Mouse (Mus musculus): ENCODE measurements around the gene Trmt61a.

Gene Trmt61a

DNA sequence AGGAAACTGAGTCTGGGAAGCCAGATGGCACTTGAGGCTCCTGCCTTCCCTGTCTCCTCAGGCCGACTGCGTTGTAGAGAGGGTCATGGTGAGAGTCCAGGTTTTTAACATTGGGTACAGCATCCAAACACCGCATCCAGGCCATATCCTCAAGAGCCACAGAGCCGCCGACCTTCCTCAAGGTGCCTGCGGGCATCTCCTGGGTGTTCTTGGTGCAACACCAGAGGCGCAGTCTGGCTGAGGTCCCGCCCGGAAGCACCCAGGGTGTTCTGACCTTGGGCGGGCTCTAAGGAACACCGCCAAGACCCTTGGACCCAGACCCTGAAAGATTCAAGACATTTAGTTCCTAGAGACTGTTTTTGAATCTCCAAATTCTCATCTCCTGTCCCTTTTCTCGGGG is 5.3 kb upstream of the Trmt61a start:
- no peak for DNase-seq

DNA sequence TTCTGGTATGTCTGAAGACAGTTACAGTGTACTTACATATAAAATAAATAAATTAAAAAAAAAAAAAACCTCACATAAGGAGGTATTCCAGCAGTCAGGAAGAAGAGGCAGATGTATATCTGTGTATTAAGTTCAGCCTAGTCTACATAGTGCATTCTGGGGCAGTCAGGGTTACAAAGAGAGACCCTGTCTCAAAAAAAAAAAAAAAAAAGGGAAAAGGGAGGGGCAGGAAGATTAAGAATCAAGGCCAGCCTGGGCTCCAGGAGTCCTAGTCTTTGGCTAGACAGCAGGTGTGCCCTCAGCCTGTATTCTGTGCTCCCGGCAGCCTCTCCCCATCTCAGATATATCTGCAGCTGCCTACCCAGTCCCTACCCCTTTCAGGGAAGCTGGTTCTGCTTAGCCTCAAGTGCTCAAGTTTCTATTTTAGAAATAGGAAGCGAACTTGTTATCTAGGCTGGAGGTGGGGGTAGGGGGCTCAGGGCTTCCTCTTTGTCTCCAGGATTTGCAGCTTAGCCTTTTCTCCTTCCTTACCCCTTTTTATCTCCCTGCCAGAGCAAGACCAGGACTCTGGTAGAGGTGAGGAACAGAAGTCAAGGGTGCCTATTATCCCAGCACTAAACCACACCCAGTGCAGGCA is 2.9 kb upstream of the Trmt61a start:
- no peak for DNase-seq

DNA sequence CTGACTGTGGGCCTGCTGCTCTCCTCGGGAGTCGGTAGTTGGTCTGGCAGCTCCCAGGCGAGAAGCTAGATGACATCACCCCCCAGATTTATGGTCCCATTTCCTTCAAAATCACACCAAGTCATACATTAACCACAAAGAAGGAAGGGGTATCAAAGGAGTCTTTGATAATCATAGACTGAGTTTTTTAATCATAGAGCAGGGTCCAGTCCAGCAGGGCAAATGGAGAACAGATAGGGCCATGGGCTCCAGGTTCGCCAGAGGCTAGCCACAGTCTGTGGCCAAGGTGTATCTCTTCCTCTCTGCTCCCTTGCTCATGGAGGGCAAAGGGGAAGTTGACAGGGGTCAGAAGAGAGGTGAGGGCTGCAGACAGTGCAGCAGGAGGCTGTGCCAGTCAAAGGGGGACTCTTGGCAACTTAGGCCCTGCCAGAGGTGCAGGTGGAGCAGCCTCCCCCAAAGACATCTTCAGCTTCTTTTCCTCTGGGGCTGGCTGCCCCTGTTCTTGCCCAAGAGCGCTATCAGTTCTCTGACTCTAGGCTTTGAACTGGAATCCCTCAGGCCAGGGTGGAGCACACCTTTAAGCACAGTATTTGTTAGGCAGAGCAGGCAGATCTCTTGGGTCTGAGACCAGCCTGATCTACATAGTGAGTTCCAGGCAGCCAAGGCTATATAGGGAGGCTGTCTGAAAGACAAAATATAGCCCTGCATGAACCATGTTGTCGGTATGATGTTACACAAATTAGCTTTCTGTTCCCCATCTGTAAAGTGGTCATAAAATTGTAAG is 1.9 kb upstream of the Trmt61a start:
- no peak for DNase-seq

DNA sequence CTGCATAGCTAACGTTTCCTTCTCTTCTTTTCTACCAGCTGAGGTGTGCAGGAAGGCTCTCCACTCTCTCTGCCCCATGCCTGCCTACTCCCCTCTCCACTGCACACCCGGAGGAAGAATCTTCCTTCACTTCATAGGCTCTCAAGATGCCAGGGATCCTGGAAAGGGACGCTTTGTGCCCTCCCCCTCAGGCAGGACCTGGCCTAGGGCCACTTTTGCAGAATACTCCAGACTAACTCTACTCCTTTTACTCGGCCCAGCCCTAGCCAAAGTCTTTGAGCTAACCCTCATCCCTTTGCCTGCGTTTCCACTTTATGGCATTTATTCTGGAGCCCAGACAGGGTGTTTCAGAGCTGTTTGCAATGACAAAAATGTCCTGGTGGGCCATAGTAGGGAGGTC is 484 bp upstream of the Trmt61a start:
- no peak for DNase-seq

DNA sequence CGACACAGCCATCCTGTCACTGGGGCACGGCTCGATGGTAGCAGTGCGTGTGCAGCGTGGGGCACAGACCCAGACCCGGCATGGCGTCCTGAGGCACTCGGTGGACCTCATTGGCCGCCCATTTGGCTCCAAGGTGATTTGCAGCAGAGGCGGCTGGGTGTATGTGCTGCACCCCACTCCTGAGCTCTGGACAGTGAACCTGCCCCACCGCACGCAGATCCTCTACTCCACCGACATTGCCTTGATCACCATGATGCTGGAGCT is 697 bp downstream of the Trmt61a start:
- no peak for DNase-seq

DNA sequence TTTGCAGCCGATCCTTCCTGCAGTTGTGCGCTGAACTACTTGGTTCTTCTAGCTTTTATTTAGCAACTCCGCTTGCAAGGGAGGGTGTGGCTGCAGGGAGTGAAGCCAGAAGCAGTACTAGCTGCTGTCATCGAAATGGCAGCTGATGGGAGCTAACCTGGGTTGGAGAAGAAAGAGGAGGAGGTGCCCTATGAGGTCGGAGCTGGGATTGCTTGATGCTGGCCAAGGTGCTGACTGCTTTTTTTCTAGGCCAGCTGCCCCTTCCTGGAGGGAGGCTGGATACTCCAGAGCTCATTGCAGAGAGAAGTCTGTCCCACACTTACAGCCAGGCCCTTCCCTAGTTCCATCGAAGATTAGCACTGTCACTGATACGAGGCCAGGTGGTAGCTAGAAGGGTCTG is 1.1 kb downstream of the Trmt61a start:
- DNase-seq, result no peak

DNA sequence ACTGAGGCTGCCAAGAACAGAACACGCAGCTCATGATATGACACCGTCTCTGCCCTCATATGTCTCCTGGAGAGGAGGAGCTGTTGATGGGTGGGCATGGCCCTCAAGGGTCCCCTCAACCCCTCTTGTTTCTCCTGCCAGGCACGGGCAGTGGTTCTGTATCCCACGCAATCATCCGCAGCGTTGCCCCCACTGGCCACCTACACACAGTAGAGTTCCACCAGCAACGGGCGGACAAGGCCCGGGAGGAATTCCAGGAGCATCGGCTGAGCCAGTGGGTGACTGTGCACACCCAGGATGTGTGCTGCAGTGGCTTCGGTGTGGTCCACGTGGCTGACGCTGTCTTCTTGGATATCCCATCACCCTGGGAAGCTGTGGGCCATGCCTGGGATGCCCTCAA is 2.8 kb downstream of the Trmt61a start:
- no peak for DNase-seq

DNA sequence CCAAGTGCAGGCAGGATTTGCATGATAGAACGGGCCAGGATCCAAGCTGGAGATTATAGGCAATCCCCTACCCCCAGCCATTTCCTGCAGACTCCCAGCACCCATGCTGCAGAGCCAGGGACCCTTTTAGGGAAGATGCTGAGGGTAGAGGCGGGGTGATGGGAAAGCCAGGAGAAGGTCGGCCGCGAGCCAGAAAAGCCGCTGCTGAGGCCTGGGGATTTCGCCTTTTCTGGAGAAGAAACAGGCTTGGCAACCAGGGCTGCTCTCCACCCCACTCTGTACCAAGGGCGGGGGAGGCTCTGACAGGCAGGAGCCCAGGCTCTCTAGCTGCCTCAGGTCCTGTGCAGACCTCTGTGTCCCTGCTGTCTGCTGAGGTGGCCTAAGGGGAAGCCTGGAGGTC is 3.4 kb downstream of the Trmt61a start:
- DNase-seq, result no peak

DNA sequence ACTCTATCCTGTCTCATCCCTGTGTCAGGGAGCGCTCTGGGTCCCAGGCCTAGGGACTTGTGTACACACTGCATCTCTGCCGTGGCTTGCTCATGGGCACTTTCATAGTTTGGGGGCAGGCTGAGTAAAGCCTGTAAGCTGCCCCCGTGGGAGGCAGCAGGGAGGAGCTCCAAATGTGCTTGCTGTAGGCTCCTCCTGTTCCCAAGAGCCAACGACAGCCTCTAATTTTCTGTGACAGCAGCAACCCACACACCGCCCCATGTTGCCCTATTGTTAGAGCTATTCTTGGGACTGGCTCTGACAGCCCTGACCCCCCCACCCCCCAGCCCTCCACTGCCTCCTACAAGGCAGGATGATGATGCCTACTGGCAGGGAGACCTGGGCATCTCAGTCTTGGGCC is 4.1 kb downstream of the Trmt61a start:
- DNase-seq, result no peak

DNA sequence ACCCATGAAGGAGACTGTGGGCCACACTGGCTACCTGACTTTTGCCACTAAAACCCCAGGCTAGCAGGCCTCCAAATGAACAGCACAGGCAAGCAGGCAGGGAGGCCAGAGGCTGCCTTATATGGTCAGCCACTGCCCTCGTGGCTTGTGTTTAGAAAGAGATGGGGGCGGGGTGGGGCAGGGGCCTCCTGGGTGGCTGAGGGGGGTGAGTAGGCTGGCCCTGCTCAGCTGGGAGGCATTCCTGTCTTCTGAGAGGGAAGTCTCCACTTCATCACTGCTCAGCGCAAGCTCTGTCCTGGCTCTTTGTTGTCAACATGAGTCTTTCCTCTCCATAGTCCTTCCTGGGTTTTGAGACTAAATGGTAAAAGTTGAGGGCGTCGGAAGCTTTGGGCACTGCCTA is 4.9 kb downstream of the Trmt61a start:
- no peak for DNase-seq

DNA sequence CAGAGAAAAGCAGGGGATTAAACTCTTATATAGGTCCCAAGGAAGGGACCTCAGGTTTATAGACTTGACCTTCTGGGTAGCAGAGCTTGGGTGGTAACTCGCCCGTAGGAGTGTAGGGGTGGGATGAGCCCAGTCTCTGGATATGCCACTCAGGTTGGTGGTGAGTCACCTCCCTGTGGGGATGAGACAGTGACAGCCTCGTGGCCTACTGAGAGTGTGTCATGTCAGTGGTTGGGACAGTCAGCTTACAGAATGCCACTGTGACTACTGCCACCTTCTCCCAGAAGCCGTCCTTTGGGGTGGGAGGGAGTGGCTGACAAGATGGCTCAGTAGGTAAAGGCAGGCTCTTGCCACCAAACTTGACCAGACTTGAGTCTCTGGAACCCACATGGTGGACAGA is 8.5 kb downstream of the Trmt61a start:
- DNase-seq, result no peak

DNA sequence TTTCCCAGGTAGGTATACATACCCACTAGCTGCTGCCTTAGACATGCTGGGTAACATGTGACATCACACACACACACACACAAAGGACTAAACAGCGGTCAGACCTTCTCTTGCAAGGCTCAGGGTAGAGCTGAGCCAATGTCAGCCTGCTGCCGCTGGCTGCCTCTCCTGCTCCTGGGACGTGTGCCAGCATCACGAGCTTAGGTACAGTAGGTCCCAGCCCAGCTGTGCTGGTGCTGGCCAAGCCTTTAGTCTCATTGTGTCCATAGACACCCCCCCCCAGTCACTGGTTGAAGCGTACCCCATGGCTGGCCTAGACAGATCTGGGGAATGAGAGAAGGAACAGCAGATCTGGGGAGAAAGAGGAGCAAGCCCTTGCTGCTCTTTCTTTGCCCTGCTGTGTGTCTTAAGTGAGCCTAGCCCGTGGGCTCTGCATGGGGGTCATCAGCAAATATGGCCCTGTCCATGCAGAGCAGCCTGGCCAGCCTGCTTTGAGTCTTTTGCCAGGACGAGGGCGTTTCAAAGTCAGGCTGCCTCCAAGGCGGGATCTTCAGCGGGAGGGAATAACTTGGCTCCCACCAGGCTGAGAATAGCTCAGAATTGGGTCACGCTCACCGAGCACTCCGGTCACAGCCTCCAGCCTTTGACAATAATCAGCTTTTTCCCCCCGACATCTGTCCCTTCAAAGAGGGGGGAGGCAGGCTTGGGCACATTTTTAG is 9.6 kb downstream of the Trmt61a start:
- no peak for DNase-seq

DNA sequence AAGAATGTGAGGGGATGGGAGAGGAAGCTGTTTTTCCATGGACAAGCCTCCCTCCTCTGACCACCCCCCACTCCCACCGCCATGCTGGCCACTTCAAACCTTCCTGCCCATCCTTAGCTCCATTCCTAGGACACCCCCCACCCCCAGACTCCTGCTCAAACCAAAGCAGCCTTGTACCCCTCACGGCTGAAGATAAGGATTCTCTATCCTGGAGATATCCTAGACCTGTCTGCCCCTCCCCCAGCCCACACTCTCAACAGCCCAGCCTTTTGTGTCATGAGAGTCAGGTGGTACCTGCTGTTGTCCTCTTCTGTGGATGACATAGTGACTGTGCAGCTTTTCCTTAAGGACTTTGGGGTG is 10.1 kb downstream of the Trmt61a start:
- no peak for DNase-seq

DNA sequence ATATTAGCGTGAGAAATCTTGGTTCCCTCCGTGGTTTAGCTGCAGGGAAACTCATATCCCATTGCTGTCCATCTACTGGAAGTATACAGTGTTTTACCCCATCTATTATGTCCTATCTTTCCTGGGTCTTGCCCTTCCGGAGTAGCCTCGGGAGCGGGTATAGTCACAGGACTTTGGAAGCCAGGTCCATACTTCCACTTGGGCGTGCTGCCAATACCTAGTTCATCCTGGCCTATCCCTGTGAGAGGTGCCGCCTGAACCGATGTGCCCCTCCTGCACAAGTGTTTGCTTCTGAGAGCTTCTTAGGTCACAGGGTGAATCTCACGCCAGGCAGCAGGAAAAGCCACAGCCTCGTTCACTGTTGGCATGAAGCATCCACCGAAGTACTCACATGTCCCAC is 11.5 kb downstream of the Trmt61a start:
- DNase-seq, result no peak

DNA sequence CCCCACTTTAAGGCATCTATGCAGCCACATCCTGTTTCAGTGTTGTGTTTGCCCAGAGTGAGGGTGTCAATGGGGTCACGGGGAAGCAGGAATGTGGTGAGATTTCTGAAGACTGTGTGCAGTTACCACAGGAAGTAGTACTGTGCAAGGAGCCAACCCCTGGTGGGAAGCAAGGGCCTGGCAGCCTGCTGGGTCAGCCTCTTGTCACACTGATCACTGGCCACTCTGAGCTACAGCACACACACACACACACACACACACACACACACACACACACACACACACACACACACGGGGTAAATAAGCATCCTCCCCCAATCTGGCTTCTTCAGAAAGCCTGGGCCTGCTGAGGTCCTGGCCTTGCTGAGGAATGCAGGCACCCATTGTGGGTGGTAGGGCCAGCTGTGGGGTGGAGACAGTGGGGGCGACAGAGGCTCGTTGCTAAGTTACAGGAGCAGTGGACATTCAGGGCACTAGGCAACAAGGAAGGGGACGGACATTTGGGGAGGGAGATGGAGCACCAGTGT is 13.5 kb downstream of the Trmt61a start:
- no peak for DNase-seq

DNA sequence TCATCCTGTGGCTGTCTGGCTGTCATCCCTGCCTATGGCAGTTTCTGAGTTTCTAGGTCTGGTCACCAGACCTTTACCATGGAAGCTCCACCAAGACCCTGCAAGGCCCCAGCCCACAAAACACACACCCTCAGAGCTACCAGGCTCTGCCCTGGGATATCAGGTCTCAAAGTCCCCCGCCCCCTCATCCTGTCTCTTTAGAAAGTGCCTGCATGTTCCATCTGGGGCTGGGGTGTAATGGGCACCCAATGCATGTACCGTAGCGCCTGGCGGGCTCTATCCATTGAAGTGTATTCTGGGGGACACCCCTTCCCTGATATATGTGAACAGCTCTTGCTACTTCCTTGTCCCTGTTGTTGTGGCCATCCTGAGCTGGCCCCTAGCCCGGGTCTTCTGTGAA is 15.0 kb downstream of the Trmt61a start:
- no peak for DNase-seq

DNA sequence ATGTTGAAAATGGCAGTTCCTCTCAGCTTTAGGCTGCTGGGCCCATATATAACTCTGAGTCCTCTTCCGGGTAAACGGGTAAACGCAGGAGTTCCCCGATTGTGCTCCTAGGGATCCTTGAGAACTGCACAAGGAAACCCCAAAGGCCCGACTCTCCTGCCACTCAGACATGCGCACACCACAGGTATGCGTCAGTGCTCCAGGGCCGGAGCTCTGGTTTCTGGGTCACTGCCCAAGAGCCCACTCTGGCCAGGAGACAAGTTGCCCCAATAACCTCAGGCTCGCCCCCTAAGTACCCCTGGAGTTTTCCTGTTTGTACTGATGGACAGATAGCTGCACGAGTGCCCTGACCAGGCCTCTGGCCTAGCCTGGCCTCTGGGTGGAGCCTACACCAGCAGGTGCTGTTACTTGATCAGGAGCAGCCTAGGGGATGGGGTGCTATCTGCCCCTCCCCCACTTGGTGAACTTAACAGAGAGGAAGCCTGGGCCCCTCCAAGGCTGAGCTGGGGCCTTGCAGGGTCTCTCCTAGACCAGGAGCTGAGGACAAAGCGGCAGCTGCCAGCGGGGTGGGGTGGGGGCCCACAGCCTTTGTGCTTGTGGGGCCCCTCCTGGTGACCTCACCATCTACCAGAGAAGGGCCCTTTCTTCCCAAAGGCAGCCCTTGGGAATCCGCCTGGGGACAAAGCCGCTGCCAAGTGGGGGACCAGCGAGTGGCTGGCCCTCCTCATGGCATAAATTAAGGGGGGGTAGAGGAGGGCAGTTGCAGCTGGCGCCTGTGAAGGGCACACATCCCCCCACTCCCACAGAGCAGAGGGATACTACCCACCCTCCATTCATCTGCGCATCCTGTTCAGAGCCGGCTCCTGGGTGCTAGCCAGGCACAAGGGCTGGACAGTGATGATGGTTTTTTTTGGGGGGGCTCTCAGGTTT is 15.7 kb downstream of the Trmt61a start:
- no peak for DNase-seq

DNA sequence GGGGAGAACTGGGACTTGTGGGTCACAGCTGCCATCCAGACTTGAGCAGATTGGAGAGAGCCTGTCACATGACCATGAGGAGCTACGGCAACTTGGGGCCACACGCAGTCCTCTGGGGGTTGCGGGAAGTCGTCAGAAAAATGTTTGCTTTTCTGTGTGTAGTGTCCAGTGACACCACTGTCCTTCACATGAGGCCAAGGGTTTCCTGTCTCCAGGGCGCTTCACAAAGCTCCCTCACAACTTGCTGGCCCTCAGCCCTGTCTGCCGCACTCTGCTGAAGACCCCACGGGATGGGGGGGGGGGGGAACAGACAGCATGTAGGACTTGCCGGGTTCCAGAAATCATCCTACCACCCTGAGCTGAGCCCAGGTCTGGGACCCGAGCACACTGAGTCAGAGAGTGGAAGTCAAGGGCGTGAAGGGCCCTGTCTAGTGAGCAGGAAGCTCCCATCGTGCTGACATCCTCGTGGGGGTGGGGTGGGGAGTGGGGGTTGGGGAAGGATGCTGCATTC is 16.4 kb downstream of the Trmt61a start:
- no peak for DNase-seq

DNA sequence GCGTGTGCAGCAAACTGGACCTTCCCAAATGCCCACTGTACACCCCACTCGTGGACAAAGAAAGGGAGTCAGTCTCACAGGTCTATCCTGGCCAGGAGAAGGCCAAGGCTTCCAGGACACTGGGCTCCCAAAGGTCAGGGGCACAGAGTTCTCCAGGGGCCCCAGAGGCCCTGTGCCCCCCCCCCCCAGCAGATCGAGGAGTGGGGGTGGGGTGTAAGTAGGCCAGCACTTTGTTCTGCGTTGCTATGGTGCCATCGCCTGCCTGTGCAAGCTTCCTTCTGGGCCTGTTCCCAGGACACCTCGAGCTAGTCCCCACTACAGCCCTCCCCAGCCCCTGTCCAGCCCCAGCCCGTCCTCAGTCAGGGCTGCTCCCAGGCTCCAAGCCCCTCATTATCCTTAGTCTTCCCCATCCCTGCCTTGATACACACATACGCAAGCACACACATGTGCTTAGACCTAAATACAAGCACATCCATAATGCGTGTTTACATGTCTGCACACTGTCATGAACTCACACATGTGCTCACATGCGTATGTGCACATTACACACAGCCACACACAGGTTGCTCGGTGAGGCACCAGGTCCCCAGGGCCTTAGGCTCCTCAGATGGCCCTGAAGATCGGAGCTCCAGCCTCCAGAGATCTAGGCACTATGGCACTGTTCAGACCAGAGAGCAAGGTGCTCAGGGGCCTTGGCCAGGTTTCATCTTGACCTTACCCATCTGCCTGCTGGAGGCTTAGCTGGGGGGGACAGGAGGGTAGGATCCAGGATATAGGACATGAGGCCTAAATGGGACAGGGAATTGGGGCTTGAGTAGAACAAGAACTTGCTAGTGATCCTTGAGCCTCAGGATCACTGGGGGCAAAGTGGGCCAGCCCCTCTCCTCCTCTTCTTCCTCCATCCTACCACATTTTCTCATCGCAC is 17.2 kb downstream of the Trmt61a start:
- no peak for DNase-seq

DNA sequence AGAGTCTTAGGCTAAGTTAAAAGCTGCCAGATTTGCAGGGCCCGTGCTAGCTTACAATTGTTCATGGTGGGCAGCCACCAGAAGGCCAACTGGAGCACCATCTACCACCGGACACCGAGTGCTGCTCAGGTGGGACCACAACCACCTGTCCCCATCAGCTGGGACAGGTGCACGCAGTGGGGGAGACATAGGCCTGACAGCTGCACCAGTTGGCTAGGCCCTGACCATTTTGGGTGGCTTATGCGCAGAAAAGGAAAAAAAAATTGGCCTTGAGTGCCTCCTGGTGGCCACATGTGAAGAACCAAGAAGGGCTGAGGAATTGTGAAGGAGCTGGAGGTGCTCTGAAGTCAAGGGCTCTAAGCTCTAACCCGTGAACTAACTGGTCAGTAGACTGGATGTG is 18.3 kb downstream of the Trmt61a start:
- peak in 1 of 2 experiments; percentile 65 for DNase-seq

DNA sequence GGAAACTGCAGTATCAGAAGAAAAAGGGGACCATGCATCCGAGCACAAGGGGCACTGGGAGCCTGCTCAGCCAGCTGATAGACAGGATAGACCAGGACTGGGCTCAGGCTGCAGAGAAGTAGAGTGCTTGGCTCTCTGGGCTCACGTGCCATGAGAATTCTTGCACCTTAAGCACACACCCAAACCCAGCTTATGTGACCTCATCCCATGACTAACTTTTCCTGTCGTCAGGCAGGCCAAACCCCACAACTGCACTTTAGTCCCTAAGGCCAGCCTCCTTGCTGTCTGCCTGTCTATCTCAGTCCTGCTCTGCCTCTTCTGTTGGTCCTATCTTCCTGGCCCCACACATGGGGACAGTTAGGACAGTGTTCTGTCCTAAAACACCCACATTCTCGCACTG is 19.8 kb downstream of the Trmt61a start:
- DNase-seq, result no peak
